Mouse (Mus musculus) spleen, postnatal 36 days (tissue): Measurements from ENCODE around the gene Gm10715.
"Not testable (repeated sequence)": the region's sequence is repeated elsewhere in the genome, so short reads cannot be mapped to it uniquely, and the experiment has no call there.

Experiments used
- DNase-seq, 2 experiments: peaks; one replicate each; pipeline ENCODE4 v3.0.0; 2022; ENCODE audit warnings: low spot score in 2 of 2, mixed read lengths in 1 of 2

Gm10715 gene

GRCm38 (mm10) chr9:3036577-3036976, at the start of gene Gm10715:
Gene Gm10715, plus strand, starts transcription at chr9:3036877.
- not testable (repeated sequence) for DNase-seq

GRCm38 (mm10) chr9:3000445-3000972, 36.2 kb upstream of the Gm10715 start, which contains the start of gene Gm10722:
Gene Gm10722, plus strand, starts transcription at chr9:3000922.
- peak; percentile 9 to 26 for DNase-seq

GRCm38 (mm10) chr9:3001006-3001405, 35.7 kb upstream of the Gm10715 start:
- peak; percentile 49 to 55 for DNase-seq

- peak; percentile 100 for DNase-seq
These were observed 34.6 kb upstream of the Gm10715 start for GRCm38 (mm10) chr9:3001948-3002659.

GRCm38 (mm10) chr9:3002794-3003396, 33.8 kb upstream of the Gm10715 start, which contains the start of gene Gm11168:
Gene Gm11168, plus strand, starts transcription at chr9:3003346.
- DNase-seq = peak in 1 of 2 experiments; percentile 26

GRCm38 (mm10) chr9:3006179-3006578, 30.5 kb upstream of the Gm10715 start:
- DNase-seq = not testable (repeated sequence)

- DNase-seq = peak; percentile 89 to 94
These were observed 30.0 kb upstream of the Gm10715 start for GRCm38 (mm10) chr9:3006636-3007035.

- not testable (repeated sequence) for DNase-seq
These were observed 29.4 kb upstream of the Gm10715 start for GRCm38 (mm10) chr9:3007272-3007671.

- DNase-seq = not testable (repeated sequence)
These were observed 27.3 kb upstream of the Gm10715 start for GRCm38 (mm10) chr9:3009331-3009730.

- DNase-seq = not testable (repeated sequence)
These were observed 24.5 kb upstream of the Gm10715 start for GRCm38 (mm10) chr9:3012054-3012621.

GRCm38 (mm10) chr9:3012733-3013279, 23.9 kb upstream of the Gm10715 start, which contains the start of gene Gm10721:
Gene Gm10721, plus strand, starts transcription at chr9:3013140.
- not testable (repeated sequence) for DNase-seq

GRCm38 (mm10) chr9:3015354-3015753, 21.3 kb upstream of the Gm10715 start, which contains the start of gene Gm10720:
Gene Gm10720, plus strand, starts transcription at chr9:3015654.
- DNase-seq = not testable (repeated sequence)

- DNase-seq = peak; percentile 18 to 44
These were observed 20.8 kb upstream of the Gm10715 start for GRCm38 (mm10) chr9:3015896-3016295.

GRCm38 (mm10) chr9:3017108-3017507, 19.6 kb upstream of the Gm10715 start, which contains the start of gene Gm10719:
Gene Gm10719, plus strand, starts transcription at chr9:3017408.
- not testable (repeated sequence) for DNase-seq

- peak; percentile 30 to 100 for DNase-seq
These were observed 17.7 kb upstream of the Gm10715 start for GRCm38 (mm10) chr9:3018944-3019343.

- DNase-seq = peak; percentile 86 to 94
These were observed 16.6 kb upstream of the Gm10715 start for GRCm38 (mm10) chr9:3019835-3020727.

GRCm38 (mm10) chr9:3022316-3023008, 14.2 kb upstream of the Gm10715 start:
- DNase-seq = peak; percentile 84 to 89

GRCm38 (mm10) chr9:3023312-3023984, 13.2 kb upstream of the Gm10715 start, which contains the start of gene Gm10718:
Gene Gm10718, plus strand, starts transcription at chr9:3023547.
- peak; percentile 44 to 72 for DNase-seq

- DNase-seq = peak; percentile 87 to 91
These were observed 12.6 kb upstream of the Gm10715 start for GRCm38 (mm10) chr9:3023985-3024648.
